Mouse (Mus musculus) gastrocnemius, adult 8-10 months (tissue): Measurements from ENCODE around the gene Diaph3. TPM values are rescaled to one million over a fixed set of nuclear protein-coding genes. Genes with fewer than 3 reads are reported as not detected.

Source experiments
- DNase-seq, 2 experiments: peaks; one replicate each; pipeline ENCODE4 v3.0.0; 2022; ENCODE audit warnings: low spot score in 2 of 2
- microRNA-seq: library from miRNA; unstranded; fragments of <30 nt; microRNA quantifications from one replicate; pipeline ENCODE4 v1.2.0, GENCODE M21; 2022
- total RNA-seq, 4 experiments: library from RNA; stranded (reverse); gene quantifications; 2 replicates each; pipeline ENCODE4 v1.2.4; 2022

The Diaph3 gene
- total RNA-seq, 4 experiments from 2014 or later = 0.15 to 0.27 TPM; not detected in 2

- DNase-seq = no peak
Measured at GRCm38 (mm10) chr14:86662846-86663245, 478.2 kb downstream of the Diaph3 start.

- DNase-seq = no peak
Measured at GRCm38 (mm10) chr14:86660556-86660955, 480.5 kb downstream of the Diaph3 start.

- no peak for DNase-seq
Measured at GRCm38 (mm10) chr14:86656262-86656661, 484.8 kb downstream of the Diaph3 start.

GRCm38 (mm10) chr14:86646499-86647120 is 494.4 kb downstream of the Diaph3 start:
- no peak for DNase-seq

GRCm38 (mm10) chr14:86642831-86643241 is 498.2 kb downstream of the Diaph3 start:
- DNase-seq = no peak

- no peak for DNase-seq
Measured at GRCm38 (mm10) chr14:86641839-86642238, 499.2 kb downstream of the Diaph3 start.

- no peak for DNase-seq
Measured at GRCm38 (mm10) chr14:86640086-86640485, 500.9 kb downstream of the Diaph3 start.

- no peak for DNase-seq
Measured at GRCm38 (mm10) chr14:86635594-86636140, 505.4 kb downstream of the Diaph3 start.

- no peak for DNase-seq
Measured at GRCm38 (mm10) chr14:86635052-86635451, 506.0 kb downstream of the Diaph3 start.

GRCm38 (mm10) chr14:86633799-86634198 is 507.2 kb downstream of the Diaph3 start:
- no peak for DNase-seq

GRCm38 (mm10) chr14:86624816-86625425 is 516.1 kb downstream of the Diaph3 start:
- DNase-seq = no peak

GRCm38 (mm10) chr14:86619637-86620036 is 521.4 kb downstream of the Diaph3 start:
- no peak for DNase-seq

Small RNAs within 50 kb of the gene (microRNA-seq; reads per million reads assigned to microRNA genes)
- not detected for gene Gm23438
